Mouse (Mus musculus): ENCODE measurements around the gene Mxd3. TPM values are rescaled to one million over a fixed set of nuclear protein-coding genes. Genes with fewer than 3 reads are reported as not detected.

Mxd3 gene
- polyA plus RNA-seq, 1 experiment, result 2.7 TPM

- WGBS, result 66% methylated on average over 7 of the region's 7 CpGs
- Histone ChIP-seq H3K4me3 (replicated peaks; ENCODE audit: extremely low read depth, low read depth, low read length) (no peak overlapping the region), H3K4me1 (ENCODE audit: control insufficient read depth, insufficient read depth, low read length) (no peaks in the 10 kb centered on the region)
- DNase-seq, result no peak
- no peak for TF ChIP-seq CTCF (IDR thresholded peaks at IDR 0.05; ENCODE audit: insufficient read depth, low read length)
- no peak for TF ChIP-seq POLR2A (IDR thresholded peaks at IDR 0.05; ENCODE audit: borderline replicate concordance, extremely low read depth, low read depth, low read length)
These were observed 38.8 kb upstream of the Mxd3 start for GRCm38 (mm10) chr13:55368401-55368800.

- Histone ChIP-seq H3K4me1 (ENCODE audit: control insufficient read depth, insufficient read depth, low read length) (no peaks in the 10 kb centered on the region; the same call in 1 of the 2 replicates), H3K4me3 (replicated peaks; ENCODE audit: extremely low read depth, low read depth, low read length) (peak within 1 kb of the TSS; percentile 94)
- TF ChIP-seq POLR2A (IDR thresholded peaks at IDR 0.05; ENCODE audit: borderline replicate concordance, extremely low read depth, low read depth, low read length), result peak; percentile 65; the same call in 1 of the 2 replicates
- TF ChIP-seq CTCF (IDR thresholded peaks at IDR 0.05; ENCODE audit: insufficient read depth, low read length), result no peak
- peak; percentile 96 for DNase-seq
- under 1% methylated on average over 35 of the region's 35 CpGs for WGBS
These were observed 32.9 kb upstream of the Mxd3 start, which contains the start of gene Lman2 for GRCm38 (mm10) chr13:55362453-55363060. Lman2 (minus strand) TSS chr13:55362783.

- no peak for DNase-seq
- no peak for TF ChIP-seq CTCF (IDR thresholded peaks at IDR 0.05; ENCODE audit: insufficient read depth, low read length)
- no peak for TF ChIP-seq POLR2A (IDR thresholded peaks at IDR 0.05; ENCODE audit: borderline replicate concordance, extremely low read depth, low read depth, low read length)
- Histone ChIP-seq H3K4me1 (ENCODE audit: control insufficient read depth, insufficient read depth, low read length) (no peaks in the 10 kb centered on the region; the same call in 1 of the 2 replicates), H3K4me3 (replicated peaks; ENCODE audit: extremely low read depth, low read depth, low read length) (peak overlapping the region; percentile 94)
- under 1% methylated on average over 32 of the region's 32 CpGs for WGBS
These were observed 32.4 kb upstream of the Mxd3 start for GRCm38 (mm10) chr13:55361974-55362452.

GRCm38 (mm10) chr13:55361145-55361544 lies 31.5 kb upstream of the Mxd3 start:
- TF ChIP-seq CTCF (IDR thresholded peaks at IDR 0.05; ENCODE audit: insufficient read depth, low read length) (no peak), POLR2A (IDR thresholded peaks at IDR 0.05; ENCODE audit: borderline replicate concordance, extremely low read depth, low read depth, low read length) (no peak)
- no peak for DNase-seq

GRCm38 (mm10) chr13:55346745-55347144 lies 17.1 kb upstream of the Mxd3 start:
- no peak for DNase-seq
- 68% methylated on average over 11 of the region's 11 CpGs for WGBS
- TF ChIP-seq POLR2A (IDR thresholded peaks at IDR 0.05; ENCODE audit: borderline replicate concordance, extremely low read depth, low read depth, low read length) (no peak), CTCF (IDR thresholded peaks at IDR 0.05; ENCODE audit: insufficient read depth, low read length) (no peak)

More at GRCm38 (mm10) chr13:55361145-55361544, 31.5 kb upstream of the Mxd3 start:
- H3K4me3 ChIP-seq (replicated peaks; ENCODE audit: extremely low read depth, low read depth, low read length), result no peak overlapping the region
- H3K4me1 ChIP-seq (ENCODE audit: control insufficient read depth, insufficient read depth, low read length), result no peaks in the 10 kb centered on the region; the same call in 1 of the 2 replicates

GRCm38 (mm10) chr13:55344286-55344685 lies 14.7 kb upstream of the Mxd3 start:
- Histone ChIP-seq H3K4me3 (replicated peaks; ENCODE audit: extremely low read depth, low read depth, low read length) (no peak overlapping the region), H3K4me1 (ENCODE audit: control insufficient read depth, insufficient read depth, low read length) (no peaks in the 10 kb centered on the region)
- TF ChIP-seq CTCF (IDR thresholded peaks at IDR 0.05; ENCODE audit: insufficient read depth, low read length) (no peak), POLR2A (IDR thresholded peaks at IDR 0.05; ENCODE audit: borderline replicate concordance, extremely low read depth, low read depth, low read length) (no peak)
- no peak for DNase-seq
- 80% methylated on average over 7 of the region's 7 CpGs for WGBS

More at GRCm38 (mm10) chr13:55346745-55347144, 17.1 kb upstream of the Mxd3 start:
- Histone ChIP-seq H3K4me1 (ENCODE audit: control insufficient read depth, insufficient read depth, low read length) (no peaks in the 10 kb centered on the region), H3K4me3 (replicated peaks; ENCODE audit: extremely low read depth, low read depth, low read length) (no peak overlapping the region)

GRCm38 (mm10) chr13:55342469-55342868 lies 12.8 kb upstream of the Mxd3 start:
- Histone ChIP-seq H3K4me1 (ENCODE audit: control insufficient read depth, insufficient read depth, low read length) (no peaks in the 10 kb centered on the region), H3K4me3 (replicated peaks; ENCODE audit: extremely low read depth, low read depth, low read length) (no peak overlapping the region)
- no peak for DNase-seq
- no peak for TF ChIP-seq POLR2A (IDR thresholded peaks at IDR 0.05; ENCODE audit: borderline replicate concordance, extremely low read depth, low read depth, low read length)
- no peak for TF ChIP-seq CTCF (IDR thresholded peaks at IDR 0.05; ENCODE audit: insufficient read depth, low read length)
- WGBS, result 36% methylated on average over 11 of the region's 11 CpGs

- Histone ChIP-seq H3K4me1 (ENCODE audit: control insufficient read depth, insufficient read depth, low read length) (no peaks in the 10 kb centered on the region), H3K4me3 (replicated peaks; ENCODE audit: extremely low read depth, low read depth, low read length) (no peak overlapping the region)
- TF ChIP-seq POLR2A (IDR thresholded peaks at IDR 0.05; ENCODE audit: borderline replicate concordance, extremely low read depth, low read depth, low read length) (no peak), CTCF (IDR thresholded peaks at IDR 0.05; ENCODE audit: insufficient read depth, low read length) (no peak)
- DNase-seq, result no peak
- 23% methylated on average over 2 of the region's 2 CpGs for WGBS
These were observed 9.6 kb upstream of the Mxd3 start for GRCm38 (mm10) chr13:55339259-55339658.

GRCm38 (mm10) chr13:55338131-55339054 lies 8.8 kb upstream of the Mxd3 start:
- 59% methylated on average over 12 of the region's 12 CpGs for WGBS
- Histone ChIP-seq H3K4me3 (replicated peaks; ENCODE audit: extremely low read depth, low read depth, low read length) (no peak overlapping the region), H3K4me1 (ENCODE audit: control insufficient read depth, insufficient read depth, low read length) (no peaks in the 10 kb centered on the region)
- no peak for DNase-seq
- no peak for TF ChIP-seq CTCF (IDR thresholded peaks at IDR 0.05; ENCODE audit: insufficient read depth, low read length)
- no peak for TF ChIP-seq POLR2A (IDR thresholded peaks at IDR 0.05; ENCODE audit: borderline replicate concordance, extremely low read depth, low read depth, low read length)

Measured in lung, adult 2 months (tissue).